Mouse (Mus musculus): ENCODE data around the gene Sh3tc1. TPM values are rescaled to one million over a fixed set of nuclear protein-coding genes. Genes with fewer than 3 reads are reported as not detected.

The Sh3tc1 gene
- polyA plus RNA-seq, 1 experiment from 2014 or later = 10.4 TPM

- no peaks in the 10 kb centered on the region for H3K36me3 ChIP-seq
- no peak for ATAC-seq (ENCODE audit: insufficient number of reproducible peaks, low FRiP score)
- H3K4me1 ChIP-seq (replicated peaks) = peaks cover 76% of the 10 kb centered on the region
- 74% methylated on average over 7 of the region's 7 CpGs for WGBS
- H3K27me3 ChIP-seq (replicated peaks) = 0 out of 2 replicates have a peak, but pooled peaks cover 7% of the 10 kb centered on the region
- H3K4me2 ChIP-seq = no peak overlapping the region
- no peak overlapping the region for H3K4me3 ChIP-seq
- no peak overlapping the region for H3K9ac ChIP-seq
- no peak overlapping the region for H3K27ac ChIP-seq (ENCODE audit: poor library complexity, severe bottlenecking)
- H3K9me3 ChIP-seq (replicated peaks) = no peaks in the 10 kb centered on the region
Observed at GRCm38 (mm10) chr5:35768997-35769396, 29.2 kb upstream of the Sh3tc1 start.

- H3K9me3 ChIP-seq (replicated peaks) = no peaks in the 10 kb centered on the region
- H3K36me3 ChIP-seq = no peaks in the 10 kb centered on the region
- 0 out of 2 replicates have a peak, but pooled peaks cover 7% of the 10 kb centered on the region for H3K27me3 ChIP-seq (replicated peaks)
- no peak overlapping the region for H3K4me2 ChIP-seq
- no peak overlapping the region for H3K4me3 ChIP-seq
- 57% methylated on average over 3 of the region's 3 CpGs for WGBS
- H3K27ac ChIP-seq (ENCODE audit: poor library complexity, severe bottlenecking) = no peak overlapping the region
- ATAC-seq (ENCODE audit: insufficient number of reproducible peaks, low FRiP score) = no peak
- no peak overlapping the region for H3K9ac ChIP-seq
- peaks cover 71% of the 10 kb centered on the region for H3K4me1 ChIP-seq (replicated peaks)
Observed at GRCm38 (mm10) chr5:35768525-35768924, 28.7 kb upstream of the Sh3tc1 start.

- Histone ChIP-seq H3K4me3 (no peak overlapping the region), H3K9me3 (replicated peaks) (no peaks in the 10 kb centered on the region), H3K27me3 (replicated peaks) (peaks cover 28% of the 10 kb centered on the region), H3K9ac (no peak overlapping the region), H3K36me3 (no peaks in the 10 kb centered on the region), H3K27ac (ENCODE audit: poor library complexity, severe bottlenecking) (no peak overlapping the region), H3K4me2 (no peak overlapping the region), H3K4me1 (replicated peaks) (peaks cover 52% of the 10 kb centered on the region)
- ATAC-seq (ENCODE audit: insufficient number of reproducible peaks, low FRiP score) = 0 out of 2 replicates have a peak, but pooled peaks have one; percentile 20
- 71% methylated on average over 6 of the region's 6 CpGs for WGBS
Observed at GRCm38 (mm10) chr5:35765909-35766308, 26.1 kb upstream of the Sh3tc1 start.

GRCm38 (mm10) chr5:35762850-35763249 lies 23.1 kb upstream of the Sh3tc1 start:
- no peak for ATAC-seq (ENCODE audit: insufficient number of reproducible peaks, low FRiP score)
- Histone ChIP-seq H3K27me3 (replicated peaks) (peaks cover 57% of the 10 kb centered on the region), H3K4me3 (no peak overlapping the region), H3K4me2 (no peak overlapping the region), H3K36me3 (no peaks in the 10 kb centered on the region), H3K9me3 (replicated peaks) (no peaks in the 10 kb centered on the region), H3K9ac (0 out of 2 replicates have a peak overlapping the region, but pooled peaks have one; percentile 15), H3K4me1 (replicated peaks) (peaks cover 39% of the 10 kb centered on the region), H3K27ac (ENCODE audit: poor library complexity, severe bottlenecking) (no peak overlapping the region)
- WGBS = 75% methylated on average over 10 of the region's 10 CpGs

GRCm38 (mm10) chr5:35762388-35762787 lies 22.6 kb upstream of the Sh3tc1 start:
- Histone ChIP-seq H3K27me3 (replicated peaks) (peaks cover 57% of the 10 kb centered on the region), H3K9me3 (replicated peaks) (no peaks in the 10 kb centered on the region), H3K4me3 (no peak overlapping the region), H3K9ac (peak overlapping the region; percentile 15; the same call in 1 of the 2 replicates), H3K4me2 (no peak overlapping the region), H3K27ac (ENCODE audit: poor library complexity, severe bottlenecking) (no peak overlapping the region), H3K4me1 (replicated peaks) (peaks cover 34% of the 10 kb centered on the region), H3K36me3 (no peaks in the 10 kb centered on the region)
- WGBS = 46% methylated on average over 5 of the region's 5 CpGs
- no peak for ATAC-seq (ENCODE audit: insufficient number of reproducible peaks, low FRiP score)

GRCm38 (mm10) chr5:35761323-35761722 lies 21.5 kb upstream of the Sh3tc1 start:
- peaks cover 27% of the 10 kb centered on the region for H3K4me1 ChIP-seq (replicated peaks)
- ATAC-seq (ENCODE audit: insufficient number of reproducible peaks, low FRiP score) = no peak
- no peak overlapping the region for H3K27ac ChIP-seq (ENCODE audit: poor library complexity, severe bottlenecking)
- H3K4me3 ChIP-seq = no peak overlapping the region
- no peaks in the 10 kb centered on the region for H3K36me3 ChIP-seq
- H3K27me3 ChIP-seq (replicated peaks) = peaks cover 65% of the 10 kb centered on the region
- no peaks in the 10 kb centered on the region for H3K9me3 ChIP-seq (replicated peaks)
- no peak overlapping the region for H3K4me2 ChIP-seq
- H3K9ac ChIP-seq = no peak overlapping the region
- 68% methylated on average over 5 of the region's 5 CpGs for WGBS

GRCm38 (mm10) chr5:35758081-35759053 lies 18.6 kb upstream of the Sh3tc1 start:
- H3K36me3 ChIP-seq = no peaks in the 10 kb centered on the region
- peak overlapping the region; percentile 99 for H3K4me2 ChIP-seq
- peak; percentile 41 for ATAC-seq (ENCODE audit: insufficient number of reproducible peaks, low FRiP score)
- H3K4me1 ChIP-seq (replicated peaks) = peaks cover 18% of the 10 kb centered on the region
- no peak overlapping the region for H3K27ac ChIP-seq (ENCODE audit: poor library complexity, severe bottlenecking)
- WGBS = 3% methylated on average over 40 of the region's 40 CpGs
- no peaks in the 10 kb centered on the region for H3K9me3 ChIP-seq (replicated peaks)
- H3K4me3 ChIP-seq = peak overlapping the region; percentile 60
- peak overlapping the region; percentile 70 for H3K9ac ChIP-seq
- H3K27me3 ChIP-seq (replicated peaks) = peaks cover 64% of the 10 kb centered on the region

GRCm38 (mm10) chr5:35757639-35758001 lies 17.8 kb upstream of the Sh3tc1 start, which contains the start of gene Ablim2:
Gene Ablim2 (plus strand): TSS chr5:35757880.
- WGBS = under 1% methylated on average over 35 of the region's 35 CpGs
- peak; percentile 91 for ATAC-seq (ENCODE audit: insufficient number of reproducible peaks, low FRiP score)
- Histone ChIP-seq H3K9ac (peak within 1 kb of the TSS; percentile 70), H3K4me3 (peak within 1 kb of the TSS; percentile 60), H3K4me2 (peak within 1 kb of the TSS; percentile 99), H3K36me3 (no peaks in the 10 kb centered on the region), H3K4me1 (replicated peaks) (peaks cover 17% of the 10 kb centered on the region), H3K27ac (ENCODE audit: poor library complexity, severe bottlenecking) (no peak within 1 kb of the TSS), H3K27me3 (replicated peaks) (peaks cover 57% of the 10 kb centered on the region), H3K9me3 (replicated peaks) (no peaks in the 10 kb centered on the region)

- H3K36me3 ChIP-seq = no peaks in the 10 kb centered on the region
- 16% methylated on average over 21 of the region's 26 CpGs for WGBS
- peak overlapping the region; percentile 99 for H3K4me2 ChIP-seq
- peak overlapping the region; percentile 60 for H3K4me3 ChIP-seq
- H3K4me1 ChIP-seq (replicated peaks) = peaks cover 13% of the 10 kb centered on the region
- peak overlapping the region; percentile 70 for H3K9ac ChIP-seq
- no peaks in the 10 kb centered on the region for H3K9me3 ChIP-seq (replicated peaks)
- H3K27me3 ChIP-seq (replicated peaks) = peaks cover 53% of the 10 kb centered on the region
- no peak overlapping the region for H3K27ac ChIP-seq (ENCODE audit: poor library complexity, severe bottlenecking)
- ATAC-seq (ENCODE audit: insufficient number of reproducible peaks, low FRiP score) = no peak
Observed at GRCm38 (mm10) chr5:35756997-35757638, 17.3 kb upstream of the Sh3tc1 start.

- H3K36me3 ChIP-seq = no peaks in the 10 kb centered on the region
- peaks cover 45% of the 10 kb centered on the region for H3K27me3 ChIP-seq (replicated peaks)
- H3K4me2 ChIP-seq = no peak overlapping the region
- WGBS = 75% methylated on average over 4 of the region's 4 CpGs
- no peak overlapping the region for H3K9ac ChIP-seq
- no peaks in the 10 kb centered on the region for H3K9me3 ChIP-seq (replicated peaks)
- H3K4me1 ChIP-seq (replicated peaks) = peaks cover 13% of the 10 kb centered on the region
- ATAC-seq (ENCODE audit: insufficient number of reproducible peaks, low FRiP score) = no peak
- no peak overlapping the region for H3K4me3 ChIP-seq
- H3K27ac ChIP-seq (ENCODE audit: poor library complexity, severe bottlenecking) = no peak overlapping the region
Observed at GRCm38 (mm10) chr5:35756020-35756419, 16.2 kb upstream of the Sh3tc1 start.

- Histone ChIP-seq H3K9ac (no peak overlapping the region), H3K36me3 (no peaks in the 10 kb centered on the region), H3K27ac (ENCODE audit: poor library complexity, severe bottlenecking) (no peak overlapping the region), H3K4me1 (replicated peaks) (peaks cover 13% of the 10 kb centered on the region), H3K27me3 (replicated peaks) (peaks cover 38% of the 10 kb centered on the region), H3K4me3 (no peak overlapping the region), H3K9me3 (replicated peaks) (no peaks in the 10 kb centered on the region), H3K4me2 (no peak overlapping the region)
- no peak for ATAC-seq (ENCODE audit: insufficient number of reproducible peaks, low FRiP score)
- WGBS = 22% methylated on average over 5 of the region's 5 CpGs
Observed at GRCm38 (mm10) chr5:35755131-35755733, 15.4 kb upstream of the Sh3tc1 start.
